Mouse (Mus musculus) C2C12 (cell line): ENCODE data around the gene Entpd1.

Source experiments
- CEBPB ChIP-seq: IDR thresholded peaks from one replicate; pipeline ENCODE4 v1.6.1; 2011; ENCODE audit warnings: low read depth, mild to moderate bottlenecking, control low read depth, moderate library complexity
- CTCF ChIP-seq: IDR thresholded peaks from one replicate; pipeline ENCODE4 v1.5.1; 2011; ENCODE audit not compliant: control insufficient read depth, insufficient read depth, insufficient read length
- FOSL1 ChIP-seq: IDR thresholded peaks from one replicate; pipeline ENCODE4 v1.8.0; 2011; ENCODE audit warnings: mild to moderate bottlenecking, low read length; ENCODE audit not compliant: poor library complexity, insufficient read depth, severe bottlenecking

GRCm38 (mm10) chr19:40643846-40644245 is 31.7 kb downstream of the Entpd1 start:
- no peak for TF ChIP-seq CTCF
- TF ChIP-seq FOSL1: no peak
- TF ChIP-seq CEBPB: no peak
